Mouse (Mus musculus) embryonic facial prominence, embryonic 10.5 days (tissue): ENCODE data around the gene Abca7. TPM values are rescaled to one million over a fixed set of nuclear protein-coding genes. Genes with fewer than 3 reads are reported as not detected.

Experiments used
- DNase-seq: peaks from one replicate; pipeline ENCODE4 v3.0.0-alpha.2; 2017; ENCODE audit warnings: low spot score
- H3K27ac ChIP-seq: fragments of 300-500 bp; sonication (generic); replicated peaks from 2 replicates; pipeline ENCODE4 v1.5.1; 2016; ENCODE audit warnings: mild to moderate bottlenecking
- H3K27me3 ChIP-seq: fragments of 300-500 bp; sonication (generic); replicated peaks from 2 replicates; pipeline ENCODE4 v1.6.1; 2016; ENCODE audit warnings: low read depth, mild to moderate bottlenecking; ENCODE audit not compliant: poor library complexity, severe bottlenecking
- H3K36me3 ChIP-seq: fragments of 300-500 bp; sonication (generic); replicated peaks from 2 replicates; pipeline ENCODE4 v1.6.1; 2016; ENCODE audit warnings: mild to moderate bottlenecking, moderate library complexity
- H3K4me1 ChIP-seq: fragments of 300-500 bp; sonication (generic); 2 replicates; pipeline ENCODE4 v1.6.1; 2016
- H3K4me3 ChIP-seq: fragments of 300-500 bp; sonication (generic); 2 replicates; pipeline ENCODE4 v1.5.1; 2016; ENCODE audit warnings: mild to moderate bottlenecking, moderate library complexity
- H3K9me3 ChIP-seq: fragments of 300-500 bp; sonication (generic); 2 replicates; pipeline ENCODE4 v1.6.1; 2016; ENCODE audit warnings: mild to moderate bottlenecking
- WGBS: fragments of 180-500 bp; shearing (Covaris S2); methylation state at CpG from one replicate; pipeline ENCODE4 v1.1.7; 2016; 5-methylcytosine and 5-hydroxymethylcytosine counted together
- polyA plus RNA-seq: library from polyadenylated mRNA; unstranded; fragments of >200 nt; fragmentation: Nextera tagmentation; extraction: Ambion mirVana; gene quantifications from 2 replicates; pipeline ENCODE4 v1.2.1, GENCODE M21; 2016

Gene Abca7
- polyA plus RNA-seq, 1 experiment from 2014 or later: 3.2 TPM

GRCm38 (mm10) chr10:79960671-79961294 lies 35.5 kb upstream of the Abca7 start:
- WGBS: 17% methylated on average over 10 of the region's 10 CpGs
- H3K9me3 ChIP-seq: no peaks in the 10 kb centered on the region
- H3K27ac ChIP-seq: peak overlapping the region; percentile 89
- peaks cover 45% of the 10 kb centered on the region for H3K4me1 ChIP-seq
- no peak for DNase-seq
- H3K27me3 ChIP-seq: no peaks in the 10 kb centered on the region
- H3K36me3 ChIP-seq: peaks cover 48% of the 10 kb centered on the region
- H3K4me3 ChIP-seq: peak overlapping the region; percentile 99

- Histone ChIP-seq H3K4me3 (no peak overlapping the region), H3K9me3 (no peaks in the 10 kb centered on the region), H3K27me3 (peaks cover 15% of the 10 kb centered on the region), H3K36me3 (peaks cover 79% of the 10 kb centered on the region), H3K4me1 (peaks cover 19% of the 10 kb centered on the region), H3K27ac (no peak overlapping the region)
- 93% methylated on average over 7 of the region's 7 CpGs for WGBS
- no peak for DNase-seq
These were observed 31.6 kb upstream of the Abca7 start for GRCm38 (mm10) chr10:79964727-79965126.

- DNase-seq: no peak
- peaks cover 79% of the 10 kb centered on the region for H3K36me3 ChIP-seq
- WGBS: 93% methylated on average over 5 of the region's 5 CpGs
These were observed 31.0 kb upstream of the Abca7 start for GRCm38 (mm10) chr10:79965325-79965724.

GRCm38 (mm10) chr10:79966886-79967400 lies 29.4 kb upstream of the Abca7 start:
- Histone ChIP-seq H3K27me3 (peaks cover 38% of the 10 kb centered on the region), H3K36me3 (peaks cover 69% of the 10 kb centered on the region), H3K9me3 (no peaks in the 10 kb centered on the region), H3K4me1 (peaks cover 15% of the 10 kb centered on the region), H3K27ac (no peak overlapping the region), H3K4me3 (no peak overlapping the region)
- DNase-seq: no peak
- WGBS: 91% methylated on average over 5 of the region's 5 CpGs

More at GRCm38 (mm10) chr10:79965325-79965724, 31.0 kb upstream of the Abca7 start:
- peaks cover 21% of the 10 kb centered on the region for H3K27me3 ChIP-seq
- no peak overlapping the region for H3K27ac ChIP-seq
- H3K4me3 ChIP-seq: no peak overlapping the region
- H3K4me1 ChIP-seq: peaks cover 16% of the 10 kb centered on the region
- no peaks in the 10 kb centered on the region for H3K9me3 ChIP-seq

GRCm38 (mm10) chr10:79968181-79968580 lies 28.1 kb upstream of the Abca7 start:
- H3K27ac ChIP-seq: no peak overlapping the region
- 94% methylated on average over 1 of the region's 1 CpGs for WGBS
- peaks cover 57% of the 10 kb centered on the region for H3K36me3 ChIP-seq
- H3K27me3 ChIP-seq: peaks cover 50% of the 10 kb centered on the region
- no peak for DNase-seq
- no peak overlapping the region for H3K4me3 ChIP-seq
- H3K9me3 ChIP-seq: no peaks in the 10 kb centered on the region
- H3K4me1 ChIP-seq: peaks cover 15% of the 10 kb centered on the region

GRCm38 (mm10) chr10:79969124-79969568 lies 27.1 kb upstream of the Abca7 start:
- H3K9me3 ChIP-seq: no peaks in the 10 kb centered on the region
- H3K36me3 ChIP-seq: peaks cover 54% of the 10 kb centered on the region
- no peak overlapping the region for H3K27ac ChIP-seq
- DNase-seq: no peak
- H3K4me1 ChIP-seq: peaks cover 15% of the 10 kb centered on the region
- 13% methylated on average over 3 of the region's 3 CpGs for WGBS
- no peak overlapping the region for H3K4me3 ChIP-seq
- peaks cover 57% of the 10 kb centered on the region for H3K27me3 ChIP-seq

- H3K36me3 ChIP-seq: peaks cover 54% of the 10 kb centered on the region
- no peaks in the 10 kb centered on the region for H3K9me3 ChIP-seq
- peaks cover 15% of the 10 kb centered on the region for H3K4me1 ChIP-seq
- WGBS: 7% methylated on average over 47 of the region's 47 CpGs
- peak within 1 kb of the TSS; percentile 65 for H3K4me3 ChIP-seq
- peak within 1 kb of the TSS; percentile 79 for H3K27ac ChIP-seq
- H3K27me3 ChIP-seq: peaks cover 57% of the 10 kb centered on the region
- peak; percentile 58 for DNase-seq
These were observed 25.7 kb upstream of the Abca7 start, which contains the start of gene Grin3b for GRCm38 (mm10) chr10:79970415-79971182. Gene Grin3b, plus strand, starts transcription at chr10:79970715.

- H3K9me3 ChIP-seq: no peaks in the 10 kb centered on the region
- peak overlapping the region; percentile 65 for H3K4me3 ChIP-seq
- DNase-seq: peak; percentile 74
- H3K27ac ChIP-seq: peak overlapping the region; percentile 79
- H3K4me1 ChIP-seq: peaks cover 15% of the 10 kb centered on the region
- peaks cover 54% of the 10 kb centered on the region for H3K36me3 ChIP-seq
- 5% methylated on average over 21 of the region's 21 CpGs for WGBS
- peaks cover 57% of the 10 kb centered on the region for H3K27me3 ChIP-seq
These were observed 25.2 kb upstream of the Abca7 start for GRCm38 (mm10) chr10:79971183-79971497.

- Histone ChIP-seq H3K9me3 (no peaks in the 10 kb centered on the region; the same call in 1 of the 2 replicates), H3K36me3 (peaks cover 54% of the 10 kb centered on the region), H3K27ac (no peak overlapping the region), H3K27me3 (peaks cover 69% of the 10 kb centered on the region), H3K4me1 (peaks cover 15% of the 10 kb centered on the region), H3K4me3 (no peak overlapping the region)
- WGBS: 70% methylated on average over 14 of the region's 14 CpGs
- no peak for DNase-seq
These were observed 23.5 kb upstream of the Abca7 start for GRCm38 (mm10) chr10:79972831-79973230.

GRCm38 (mm10) chr10:79974087-79974486 lies 22.2 kb upstream of the Abca7 start:
- Histone ChIP-seq H3K4me3 (no peak overlapping the region), H3K27me3 (peaks cover 60% of the 10 kb centered on the region), H3K27ac (no peak overlapping the region), H3K9me3 (no peaks in the 10 kb centered on the region; the same call in 1 of the 2 replicates), H3K36me3 (peaks cover 56% of the 10 kb centered on the region), H3K4me1 (peaks cover 15% of the 10 kb centered on the region)
- 89% methylated on average over 21 of the region's 21 CpGs for WGBS
- DNase-seq: no peak

GRCm38 (mm10) chr10:79974668-79975067 lies 21.6 kb upstream of the Abca7 start:
- H3K4me1 ChIP-seq: peaks cover 16% of the 10 kb centered on the region
- DNase-seq: no peak
- 89% methylated on average over 8 of the region's 8 CpGs for WGBS
- peaks cover 62% of the 10 kb centered on the region for H3K36me3 ChIP-seq
- H3K27me3 ChIP-seq: peaks cover 54% of the 10 kb centered on the region
- H3K4me3 ChIP-seq: 0 out of 2 replicates have a peak overlapping the region, but pooled peaks have one; percentile 3
- H3K27ac ChIP-seq: no peak overlapping the region
- H3K9me3 ChIP-seq: no peaks in the 10 kb centered on the region; the same call in 1 of the 2 replicates

GRCm38 (mm10) chr10:79976071-79976721 lies 20.1 kb upstream of the Abca7 start:
- Histone ChIP-seq H3K9me3 (no peaks in the 10 kb centered on the region; the same call in 1 of the 2 replicates), H3K4me3 (0 out of 2 replicates have a peak overlapping the region, but pooled peaks have one; percentile 3)

More at GRCm38 (mm10) chr10:79976071-79976721, 20.1 kb upstream of the Abca7 start:
- WGBS: 85% methylated on average over 28 of the region's 28 CpGs
- peaks cover 39% of the 10 kb centered on the region for H3K27me3 ChIP-seq
- H3K36me3 ChIP-seq: peaks cover 75% of the 10 kb centered on the region
- no peak overlapping the region for H3K27ac ChIP-seq
- DNase-seq: no peak
- H3K4me1 ChIP-seq: peaks cover 11% of the 10 kb centered on the region
